Mouse (Mus musculus) stomach, postnatal 0 days (tissue): Measurements from ENCODE around the gene Mapk8ip3. TPM values are rescaled to one million over a fixed set of nuclear protein-coding genes. Genes with fewer than 3 reads are reported as not detected.
A peak's percentile ranks its signal among the peaks of the same experiment; 100 is the strongest.

Experiments
- ATAC-seq: fragments of 200-750 bp; cut with Nextera tagmentation; 2 replicates; pipeline ENCODE4 v1.8.0; 2017; ENCODE audit not compliant: low FRiP score, low TSS enrichment
- DNase-seq: peaks from one replicate; pipeline ENCODE4 v3.0.0-alpha.2; 2016; ENCODE audit warnings: low spot score
- H3K27ac ChIP-seq: fragments of 300-500 bp; sonication (generic); replicated peaks from 2 replicates; pipeline ENCODE4 v1.5.1; 2014; ENCODE audit warnings: mild to moderate bottlenecking, control low read depth
- H3K27me3 ChIP-seq: fragments of 300-500 bp; sonication (generic); 2 replicates; pipeline ENCODE4 v1.6.1; 2014; ENCODE audit warnings: low read length; ENCODE audit not compliant: control insufficient read depth, insufficient read depth
- H3K36me3 ChIP-seq: fragments of 300-500 bp; sonication (generic); 2 replicates; pipeline ENCODE4 v1.6.1; 2014; ENCODE audit warnings: low read length, mixed read lengths; ENCODE audit not compliant: control insufficient read depth, insufficient read depth
- H3K4me1 ChIP-seq: fragments of 300-500 bp; sonication (generic); replicated peaks from 2 replicates; pipeline ENCODE4 v1.6.1; 2014; ENCODE audit warnings: antibody characterized with exemption; ENCODE audit not compliant: control insufficient read depth, insufficient read depth
- H3K4me2 ChIP-seq: fragments of 300-500 bp; sonication (generic); replicated peaks from 2 replicates; pipeline ENCODE4 v1.6.1; 2014; ENCODE audit warnings: low read depth, mild to moderate bottlenecking, control low read depth, moderate library complexity
- H3K4me3 ChIP-seq: fragments of 300-500 bp; sonication (generic); 2 replicates; pipeline ENCODE4 v1.5.1; 2014; ENCODE audit warnings: low read depth, low read length, control low read depth
- H3K9ac ChIP-seq: fragments of 300-500 bp; sonication (generic); 2 replicates; pipeline ENCODE4 v1.6.1; 2014; ENCODE audit warnings: mild to moderate bottlenecking, low read length, control low read depth, mixed read lengths
- H3K9me3 ChIP-seq: fragments of 300-500 bp; sonication (generic); 2 replicates; pipeline ENCODE4 v1.6.1; 2016; ENCODE audit warnings: low read length; ENCODE audit not compliant: control insufficient read depth
- CTCF ChIP-seq: IDR thresholded peaks from 2 replicates; pipeline ENCODE4 v1.5.1; 2016; ENCODE audit warnings: antibody characterized with exemption, low read depth, mild to moderate bottlenecking, moderate library complexity
- EP300 ChIP-seq: optimal IDR thresholded peaks from 2 replicates; pipeline ENCODE3; 2016; ENCODE audit warnings: antibody characterized with exemption
- WGBS: fragments of 180-500 bp; shearing (Covaris S2); extraction: QIAGEN DNeasy Blood & Tissue Kit; methylation state at CpG from one replicate; pipeline ENCODE4 v1.1.7; 2014; 5-methylcytosine and 5-hydroxymethylcytosine counted together
- polyA plus RNA-seq: library from polyadenylated mRNA; unstranded; fragments of >200 nt; fragmentation: Nextera tagmentation; extraction: Ambion mirVana; gene quantifications from 2 replicates; pipeline ENCODE4 v1.2.1, GENCODE M21; 2015

Gene Mapk8ip3
- polyA plus RNA-seq, 1 experiment from 2014 or later = 6.5 TPM

DNA sequence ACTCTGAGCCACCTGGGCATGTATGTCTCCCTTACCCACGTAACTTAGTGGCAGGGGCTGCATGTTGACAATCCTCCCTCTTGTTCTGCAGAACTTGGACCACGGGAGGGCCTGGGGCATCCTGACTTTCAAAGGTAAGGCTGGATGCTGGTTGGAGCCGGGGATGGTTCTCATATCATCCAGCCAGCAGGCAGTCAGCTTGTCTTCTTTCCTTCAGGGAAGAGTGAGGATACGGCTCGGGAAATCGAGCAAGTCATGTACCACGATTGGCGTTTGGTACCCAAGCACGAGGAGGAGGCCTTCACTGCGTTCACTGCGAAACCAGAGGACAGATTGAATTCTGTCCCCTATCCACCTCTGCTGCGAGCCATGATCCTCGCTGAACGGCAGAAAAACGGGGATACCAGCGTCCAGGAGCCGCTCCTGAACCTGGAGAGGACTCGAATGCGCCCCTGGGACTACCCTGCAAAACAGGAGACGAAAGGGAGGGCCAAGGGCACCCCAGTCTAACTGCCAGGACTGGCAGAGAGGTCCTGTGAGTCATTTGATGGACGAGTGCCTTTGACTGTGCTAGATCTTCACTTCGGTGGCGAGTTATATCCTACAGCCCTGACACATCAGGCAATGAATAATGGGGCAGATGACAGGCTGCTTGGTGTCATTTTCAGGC, 41.1 kb downstream of the Mapk8ip3 start:
- peaks cover 22% of the 10 kb centered on the region for H3K36me3 ChIP-seq
- ATAC-seq (no peak), DNase-seq (no peak)
- 9% methylated on average over 23 of the region's 23 CpGs for WGBS
- H3K27me3 ChIP-seq = no peaks in the 10 kb centered on the region
- peak overlapping the region; percentile 93 for H3K9ac ChIP-seq
- H3K4me2 ChIP-seq = peak overlapping the region; percentile 99
- no peaks in the 10 kb centered on the region for H3K9me3 ChIP-seq
- peaks cover 5% of the 10 kb centered on the region for H3K4me1 ChIP-seq
- peak overlapping the region; percentile 92 for H3K4me3 ChIP-seq
- H3K27ac ChIP-seq = peak overlapping the region; percentile 91
- TF ChIP-seq CTCF = no peak
- TF ChIP-seq EP300 = no peak

DNA sequence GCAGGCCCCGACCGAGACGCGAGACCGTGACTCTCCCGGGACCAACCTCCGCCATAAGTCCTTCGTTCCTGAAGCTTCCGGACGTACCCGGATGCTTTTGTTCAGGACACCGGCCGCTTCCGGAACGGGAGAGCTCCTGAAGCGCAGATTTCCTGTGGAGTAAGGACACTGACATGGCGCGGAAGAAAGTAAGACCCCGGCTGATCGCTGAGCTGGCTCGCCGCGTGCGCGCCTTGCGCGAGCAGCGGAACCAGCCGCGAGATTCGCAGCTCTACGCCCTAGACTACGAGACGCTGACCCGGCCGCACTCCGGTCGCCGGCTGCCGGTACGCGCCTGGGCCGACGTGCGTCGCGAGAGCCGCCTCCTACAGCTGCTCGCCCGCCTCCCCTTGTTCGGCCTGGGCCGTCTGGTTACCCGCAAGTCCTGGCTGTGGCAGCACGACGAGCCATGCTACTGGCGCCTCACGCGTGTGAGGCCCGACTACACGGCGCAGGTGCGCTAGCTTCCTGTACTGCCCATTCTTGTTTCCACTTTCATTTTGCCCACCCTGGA, 41.7 kb downstream of the Mapk8ip3 start, which contains the start of the genes Eme2 and Mrps34:
Eme2 (minus strand) TSS at position 93 of the 553 bp plus-strand sequence.
Mrps34 (plus strand) TSS at position 122 of the 553 bp plus-strand sequence.
- Histone ChIP-seq H3K9ac (peak within 1 kb of the TSS; percentile 93), H3K27me3 (no peaks in the 10 kb centered on the region), H3K9me3 (no peaks in the 10 kb centered on the region), H3K4me3 (peak within 1 kb of the TSS; percentile 92), H3K36me3 (peaks cover 20% of the 10 kb centered on the region), H3K4me1 (peaks cover 5% of the 10 kb centered on the region), H3K27ac (peak within 1 kb of the TSS; percentile 91), H3K4me2 (peak within 1 kb of the TSS; percentile 99)
- under 1% methylated on average over 61 of the region's 62 CpGs for WGBS
- DNase-seq (peak; percentile 90), ATAC-seq (peak; percentile 63)
- no peak for TF ChIP-seq CTCF
- TF ChIP-seq EP300 = no peak

DNA sequence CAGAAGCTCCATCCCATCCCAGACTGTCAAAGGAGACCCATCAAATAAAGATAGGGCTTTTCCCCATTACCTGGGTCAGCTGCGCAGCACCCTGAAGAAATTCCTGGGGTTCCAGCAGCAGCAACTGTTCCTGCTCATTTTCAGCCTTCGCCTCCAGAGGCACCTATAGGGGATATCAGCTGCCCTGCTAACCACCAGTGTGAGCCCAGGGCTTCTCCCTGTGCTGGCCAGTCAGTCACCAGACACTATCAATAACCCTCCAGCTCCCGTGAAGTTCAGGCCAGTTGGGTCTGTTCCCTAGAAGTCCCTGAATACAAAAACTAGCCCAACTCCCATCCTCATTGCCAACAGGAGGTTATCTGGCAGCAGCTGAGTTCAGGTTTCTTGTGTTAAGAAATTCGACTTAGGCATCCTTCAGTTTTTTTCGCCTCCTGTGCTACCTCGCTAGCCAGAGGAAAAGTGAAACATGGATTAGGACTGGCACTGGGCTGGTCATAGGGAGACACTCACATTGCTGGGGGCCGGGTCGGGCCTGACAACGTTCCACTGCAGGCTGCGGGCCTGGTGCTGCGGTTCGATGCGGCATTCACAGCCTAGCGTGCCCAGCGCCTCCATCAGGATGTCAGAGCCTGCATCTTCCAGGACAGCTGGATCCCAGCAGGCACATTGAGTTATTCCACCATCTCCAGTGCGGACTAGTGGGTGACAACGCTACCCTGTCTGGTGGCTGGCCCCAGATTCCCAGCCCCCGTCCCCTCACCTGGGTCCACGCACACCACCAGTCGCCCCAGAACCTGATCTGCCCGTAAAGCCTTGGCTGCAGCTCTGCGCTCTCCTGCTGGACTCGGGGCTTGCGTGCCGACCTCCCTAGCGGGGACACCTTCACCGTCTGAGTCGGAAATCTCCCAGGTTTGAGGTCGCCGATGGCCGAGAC, 42.4 kb downstream of the Mapk8ip3 start:
- no peak for DNase-seq
- Histone ChIP-seq H3K9ac (peak overlapping the region; percentile 93), H3K9me3 (no peaks in the 10 kb centered on the region), H3K27me3 (no peaks in the 10 kb centered on the region), H3K36me3 (peaks cover 14% of the 10 kb centered on the region), H3K27ac (peak overlapping the region; percentile 91), H3K4me2 (peak overlapping the region; percentile 99), H3K4me3 (peak overlapping the region; percentile 92), H3K4me1 (peaks cover 5% of the 10 kb centered on the region)
- TF ChIP-seq EP300 = no peak
- 0 out of 2 replicates have a peak, but pooled peaks have one; percentile 10 for TF ChIP-seq CTCF
- 9% methylated on average over 31 of the region's 31 CpGs for WGBS
- no peak for ATAC-seq

DNA sequence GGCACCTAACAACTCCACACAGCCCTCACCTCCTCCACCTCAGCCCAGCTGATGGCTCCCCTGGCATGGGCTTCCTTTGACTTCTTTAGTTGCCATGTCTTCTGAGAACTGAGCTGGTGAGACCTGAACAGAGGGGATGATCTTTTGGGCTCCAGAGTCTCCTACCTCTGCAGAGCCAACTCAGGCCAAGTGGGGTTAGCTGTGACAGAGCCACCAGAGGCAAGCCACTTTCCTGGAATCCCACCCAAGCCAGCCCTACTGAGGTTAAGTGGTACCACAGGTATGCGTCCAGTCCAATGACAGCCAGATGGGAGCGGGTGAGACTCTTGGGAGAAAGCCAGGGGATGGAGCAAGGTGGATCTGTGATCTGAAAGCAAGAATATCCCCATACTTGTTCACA, 43.5 kb downstream of the Mapk8ip3 start:
- H3K27me3 ChIP-seq = no peaks in the 10 kb centered on the region
- peaks cover 5% of the 10 kb centered on the region for H3K4me1 ChIP-seq
- peaks cover 8% of the 10 kb centered on the region; the same call in 1 of the 2 replicates for H3K36me3 ChIP-seq
- no peak for ATAC-seq
- H3K4me3 ChIP-seq = no peak overlapping the region
- no peak overlapping the region for H3K9ac ChIP-seq
- H3K9me3 ChIP-seq = no peaks in the 10 kb centered on the region
- WGBS = 91% methylated on average over 2 of the region's 2 CpGs
- no peak for DNase-seq
- H3K27ac ChIP-seq = no peak overlapping the region
- H3K4me2 ChIP-seq = no peak overlapping the region
- TF ChIP-seq CTCF (no peak), EP300 (no peak)

DNA sequence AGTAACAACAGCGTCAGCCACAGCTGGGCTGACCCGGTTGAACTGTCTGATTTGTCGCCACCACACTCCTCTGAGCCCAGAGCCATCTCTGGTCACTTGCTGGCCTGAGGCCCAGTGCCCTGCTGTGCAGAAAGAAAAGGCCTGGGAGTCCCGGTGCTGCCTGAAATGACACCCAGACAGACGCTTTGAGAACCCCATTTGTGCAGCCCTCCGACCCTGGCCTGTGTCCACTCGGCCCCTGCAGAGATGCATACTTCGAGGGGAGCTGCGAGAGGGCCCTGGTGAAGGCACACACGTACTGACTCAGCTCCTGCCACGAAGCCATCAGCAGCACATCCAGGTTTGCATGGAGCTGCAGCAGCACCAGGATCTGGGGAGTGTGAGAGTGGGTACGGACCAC, 44.0 kb downstream of the Mapk8ip3 start:
- Histone ChIP-seq H3K27ac (no peak overlapping the region), H3K9me3 (no peaks in the 10 kb centered on the region), H3K4me1 (peaks cover 5% of the 10 kb centered on the region), H3K4me2 (no peak overlapping the region), H3K27me3 (no peaks in the 10 kb centered on the region), H3K36me3 (peaks cover 8% of the 10 kb centered on the region; the same call in 1 of the 2 replicates), H3K9ac (no peak overlapping the region), H3K4me3 (no peak overlapping the region)
- TF ChIP-seq CTCF (no peak), EP300 (no peak)
- 91% methylated on average over 12 of the region's 12 CpGs for WGBS
- DNase-seq = no peak
- ATAC-seq = no peak
